Mouse (Mus musculus) forebrain, embryonic 15.5 days (tissue): ENCODE measurements around the gene Hepacam2. TPM values are rescaled to one million over a fixed set of nuclear protein-coding genes. Genes with fewer than 3 reads are reported as not detected.

ENCODE experiments used
- ATAC-seq: fragments of 200-750 bp; cut with Nextera tagmentation; replicated peaks from 2 replicates; pipeline ENCODE4 v1.8.0; 2017; ENCODE audit warnings: mild to moderate bottlenecking, moderate TSS enrichment, moderate library complexity
- H3K27ac ChIP-seq: fragments of 300-500 bp; sonication (generic); replicated peaks from 2 replicates; pipeline ENCODE4 v1.5.1; 2015; ENCODE audit warnings: mild to moderate bottlenecking, inconsistent platforms
- H3K27me3 ChIP-seq: fragments of 300-500 bp; sonication (generic); 2 replicates; pipeline ENCODE4 v1.6.1; 2015; ENCODE audit warnings: inconsistent platforms
- H3K36me3 ChIP-seq: fragments of 300-500 bp; sonication (generic); 2 replicates; pipeline ENCODE4 v1.6.1; 2015; ENCODE audit warnings: mild to moderate bottlenecking, inconsistent platforms
- H3K4me1 ChIP-seq: fragments of 300-500 bp; sonication (generic); 2 replicates; pipeline ENCODE4 v1.6.1; 2015; ENCODE audit warnings: inconsistent platforms
- H3K4me2 ChIP-seq: fragments of 300-500 bp; sonication (generic); replicated peaks from 2 replicates; pipeline ENCODE4 v1.6.1; 2015; ENCODE audit warnings: mild to moderate bottlenecking, inconsistent platforms
- H3K4me3 ChIP-seq: fragments of 300-500 bp; sonication (generic); 2 replicates; pipeline ENCODE4 v1.5.1; 2015; ENCODE audit warnings: mild to moderate bottlenecking, inconsistent platforms
- H3K9ac ChIP-seq: fragments of 300-500 bp; sonication (generic); replicated peaks from 2 replicates; pipeline ENCODE4 v1.6.1; 2015; ENCODE audit warnings: mild to moderate bottlenecking, inconsistent platforms
- H3K9me3 ChIP-seq: fragments of 300-500 bp; sonication (generic); 2 replicates; pipeline ENCODE4 v1.6.1; 2016; ENCODE audit warnings: inconsistent platforms
- WGBS: fragments of 180-500 bp; shearing (Covaris S2); methylation state at CpG from one replicate; pipeline ENCODE4 v1.1.7; 2015; ENCODE audit warnings: mixed read lengths; 5-methylcytosine and 5-hydroxymethylcytosine counted together
- polyA plus RNA-seq: library from polyadenylated mRNA; unstranded; fragments of >200 nt; fragmentation: Nextera tagmentation; extraction: Ambion mirVana; gene quantifications from 2 replicates; pipeline ENCODE4 v1.2.1, GENCODE M21; 2015

Gene Hepacam2
- polyA plus RNA-seq, 1 experiment from 2014 or later, result 0.83 TPM

- Histone ChIP-seq H3K27ac (no peak overlapping the region), H3K4me3 (no peak overlapping the region), H3K4me1 (peaks cover 15% of the 10 kb centered on the region), H3K4me2 (no peak overlapping the region), H3K9ac (no peak overlapping the region), H3K9me3 (no peaks in the 10 kb centered on the region), H3K36me3 (no peaks in the 10 kb centered on the region; the same call in 1 of the 2 replicates), H3K27me3 (no peaks in the 10 kb centered on the region)
- WGBS, result 90% methylated on average over 4 of the region's 4 CpGs
- ATAC-seq, result no peak
These were observed 9.0 kb upstream of the Hepacam2 start for GRCm38 (mm10) chr6:3507078-3507477.

DNA sequence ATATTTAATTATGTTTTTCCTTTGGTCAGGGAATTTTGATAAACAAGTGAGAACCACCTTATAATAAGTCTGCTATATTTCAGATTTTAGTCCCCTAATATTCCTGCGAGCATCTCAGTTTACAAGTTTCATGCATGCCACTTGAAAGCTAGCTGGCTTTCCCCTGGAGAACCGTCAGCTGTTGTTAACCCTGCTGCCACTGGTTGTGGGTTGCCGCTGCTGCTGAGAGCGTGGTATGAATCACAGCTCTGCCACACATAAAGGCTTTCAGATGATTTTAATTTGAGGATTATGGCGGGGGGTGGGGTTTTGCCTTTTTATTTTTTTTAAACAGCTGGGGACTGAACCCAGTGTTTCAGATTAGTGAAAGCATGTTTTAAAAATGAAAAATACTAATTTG lies 7.2 kb upstream of the Hepacam2 start:
- no peaks in the 10 kb centered on the region; the same call in 1 of the 2 replicates for H3K36me3 ChIP-seq
- H3K9ac ChIP-seq, result no peak overlapping the region
- H3K27me3 ChIP-seq, result no peaks in the 10 kb centered on the region
- H3K27ac ChIP-seq, result no peak overlapping the region
- H3K4me3 ChIP-seq, result no peak overlapping the region
- WGBS, result 73% methylated on average over 5 of the region's 5 CpGs
- H3K9me3 ChIP-seq, result no peaks in the 10 kb centered on the region
- peaks cover 3% of the 10 kb centered on the region; the same call in 1 of the 2 replicates for H3K4me1 ChIP-seq
- H3K4me2 ChIP-seq, result no peak overlapping the region
- no peak for ATAC-seq

DNA sequence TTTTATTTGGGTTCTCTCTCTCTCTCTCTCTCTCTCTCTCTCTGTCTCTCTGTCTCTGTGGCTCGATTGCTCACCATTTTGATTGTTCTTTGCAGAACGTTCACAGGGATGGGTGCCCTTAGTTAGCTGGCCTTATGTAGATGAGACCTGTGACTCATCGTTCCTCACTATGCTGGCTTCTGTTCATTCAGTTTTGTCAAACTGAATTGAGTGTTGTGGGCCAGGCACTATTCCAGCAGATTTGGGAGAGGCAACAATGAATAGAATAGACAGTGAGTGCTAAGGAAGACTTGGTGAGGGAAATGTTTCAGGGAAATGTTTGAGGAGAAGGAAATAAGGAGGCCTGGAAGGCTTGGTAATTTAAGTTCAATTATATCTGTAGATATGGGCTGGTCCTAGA lies 2.2 kb upstream of the Hepacam2 start:
- no peak overlapping the region for H3K27ac ChIP-seq
- H3K9me3 ChIP-seq, result no peaks in the 10 kb centered on the region
- H3K4me2 ChIP-seq, result no peak overlapping the region
- no peak overlapping the region for H3K4me3 ChIP-seq
- H3K36me3 ChIP-seq, result no peaks in the 10 kb centered on the region; the same call in 1 of the 2 replicates
- H3K9ac ChIP-seq, result no peak overlapping the region
- WGBS, result 89% methylated on average over 3 of the region's 3 CpGs
- no peak for ATAC-seq
- peaks cover 18% of the 10 kb centered on the region for H3K4me1 ChIP-seq
- H3K27me3 ChIP-seq, result no peaks in the 10 kb centered on the region

- no peaks in the 10 kb centered on the region for H3K36me3 ChIP-seq
- H3K9ac ChIP-seq, result no peak overlapping the region
- H3K4me3 ChIP-seq, result no peak overlapping the region
- H3K4me2 ChIP-seq, result no peak overlapping the region
- no peak for ATAC-seq
- H3K9me3 ChIP-seq, result no peaks in the 10 kb centered on the region
- H3K4me1 ChIP-seq, result peaks cover 18% of the 10 kb centered on the region
- 6% methylated on average over 2 of the region's 2 CpGs for WGBS
- no peak overlapping the region for H3K27ac ChIP-seq
- H3K27me3 ChIP-seq, result no peaks in the 10 kb centered on the region
These were observed 1.9 kb downstream of the Hepacam2 start for GRCm38 (mm10) chr6:3496210-3496609.

GRCm38 (mm10) chr6:3494285-3494684 lies 3.8 kb downstream of the Hepacam2 start:
- Histone ChIP-seq H3K27ac (no peak overlapping the region), H3K36me3 (no peaks in the 10 kb centered on the region), H3K4me3 (no peak overlapping the region), H3K9ac (no peak overlapping the region), H3K4me1 (peaks cover 10% of the 10 kb centered on the region; the same call in 1 of the 2 replicates), H3K27me3 (no peaks in the 10 kb centered on the region), H3K9me3 (no peaks in the 10 kb centered on the region), H3K4me2 (no peak overlapping the region)
- WGBS, result 80% methylated on average over 5 of the region's 5 CpGs
- ATAC-seq, result no peak

DNA sequence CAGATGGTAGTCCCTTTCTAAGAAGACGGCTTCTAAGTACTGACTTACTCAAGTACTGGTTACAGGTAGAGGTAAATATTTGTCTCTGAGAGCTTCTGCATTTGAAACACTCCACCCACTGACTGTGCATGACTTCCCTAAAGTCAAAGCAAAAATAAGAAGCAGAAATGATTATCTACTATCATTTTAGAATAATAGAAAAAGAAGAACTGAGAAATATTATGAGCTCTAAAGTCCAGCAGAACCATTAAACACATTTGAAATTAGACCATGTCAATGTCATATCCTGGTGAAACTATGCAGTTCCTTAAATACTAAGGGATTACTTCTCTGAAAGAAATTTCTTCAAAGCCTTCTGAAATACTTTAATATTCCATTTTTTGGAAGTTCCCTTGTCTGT lies 10.7 kb downstream of the Hepacam2 start:
- no peaks in the 10 kb centered on the region for H3K9me3 ChIP-seq
- H3K4me3 ChIP-seq, result no peak overlapping the region
- WGBS, result 87% methylated on average over 1 of the region's 1 CpGs
- H3K36me3 ChIP-seq, result no peaks in the 10 kb centered on the region
- H3K9ac ChIP-seq, result no peak overlapping the region
- H3K4me2 ChIP-seq, result no peak overlapping the region
- no peaks in the 10 kb centered on the region for H3K27me3 ChIP-seq
- no peaks in the 10 kb centered on the region for H3K4me1 ChIP-seq
- no peak overlapping the region for H3K27ac ChIP-seq
- ATAC-seq, result no peak

- H3K4me2 ChIP-seq, result no peak overlapping the region
- no peaks in the 10 kb centered on the region for H3K27me3 ChIP-seq
- no peaks in the 10 kb centered on the region for H3K9me3 ChIP-seq
- H3K4me1 ChIP-seq, result no peaks in the 10 kb centered on the region
- WGBS, result 81% methylated on average over 3 of the region's 3 CpGs
- ATAC-seq, result no peak
- no peak overlapping the region for H3K9ac ChIP-seq
- H3K27ac ChIP-seq, result no peak overlapping the region
- H3K4me3 ChIP-seq, result no peak overlapping the region
- H3K36me3 ChIP-seq, result no peaks in the 10 kb centered on the region
These were observed 13.0 kb downstream of the Hepacam2 start for GRCm38 (mm10) chr6:3485133-3485532.

DNA sequence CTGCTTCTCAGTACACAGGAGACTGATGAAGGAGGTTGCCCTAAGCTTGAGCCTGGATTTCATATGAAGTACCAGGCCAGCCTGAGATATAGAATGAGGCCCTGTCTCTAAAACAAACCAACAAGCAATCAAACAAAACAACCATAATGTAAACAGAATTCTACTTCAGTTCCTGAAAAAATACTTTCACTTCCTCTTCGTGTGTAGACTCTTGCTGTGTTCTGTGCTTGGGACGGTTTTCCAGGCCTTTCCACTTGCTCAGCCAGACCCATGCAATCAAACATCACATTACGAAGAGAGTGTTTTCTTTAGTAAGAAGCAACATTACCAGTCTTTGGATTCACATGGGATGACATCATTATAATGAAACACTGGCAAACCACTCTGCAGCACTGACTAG lies 16.4 kb downstream of the Hepacam2 start:
- WGBS, result 85% methylated on average over 3 of the region's 3 CpGs
- H3K4me2 ChIP-seq, result no peak overlapping the region
- H3K9ac ChIP-seq, result no peak overlapping the region
- no peak for ATAC-seq
- no peak overlapping the region for H3K27ac ChIP-seq
- no peaks in the 10 kb centered on the region for H3K9me3 ChIP-seq
- no peaks in the 10 kb centered on the region for H3K36me3 ChIP-seq
- H3K4me3 ChIP-seq, result no peak overlapping the region
- no peaks in the 10 kb centered on the region for H3K27me3 ChIP-seq
- H3K4me1 ChIP-seq, result no peaks in the 10 kb centered on the region

- H3K27ac ChIP-seq, result no peak overlapping the region
- 59% methylated on average over 5 of the region's 5 CpGs for WGBS
- no peaks in the 10 kb centered on the region for H3K27me3 ChIP-seq
- H3K36me3 ChIP-seq, result no peaks in the 10 kb centered on the region
- H3K4me2 ChIP-seq, result no peak overlapping the region
- no peaks in the 10 kb centered on the region for H3K9me3 ChIP-seq
- H3K4me1 ChIP-seq, result no peaks in the 10 kb centered on the region
- no peak overlapping the region for H3K9ac ChIP-seq
- no peak overlapping the region for H3K4me3 ChIP-seq
- ATAC-seq, result no peak
These were observed 18.2 kb downstream of the Hepacam2 start for GRCm38 (mm10) chr6:3479853-3480252.

- H3K27me3 ChIP-seq, result no peaks in the 10 kb centered on the region
- no peak overlapping the region for H3K4me2 ChIP-seq
- ATAC-seq, result no peak
- no peak overlapping the region for H3K27ac ChIP-seq
- H3K9ac ChIP-seq, result no peak overlapping the region
- WGBS, result 39% methylated on average over 2 of the region's 2 CpGs
- H3K4me3 ChIP-seq, result no peak overlapping the region
- H3K36me3 ChIP-seq, result no peaks in the 10 kb centered on the region
- H3K4me1 ChIP-seq, result no peaks in the 10 kb centered on the region
- no peaks in the 10 kb centered on the region for H3K9me3 ChIP-seq
These were observed 21.8 kb downstream of the Hepacam2 start for GRCm38 (mm10) chr6:3476299-3476698.

GRCm38 (mm10) chr6:3470706-3471105 lies 27.4 kb downstream of the Hepacam2 start:
- Histone ChIP-seq H3K9me3 (no peaks in the 10 kb centered on the region), H3K4me2 (no peak overlapping the region), H3K9ac (no peak overlapping the region), H3K4me3 (no peak overlapping the region), H3K36me3 (no peaks in the 10 kb centered on the region), H3K27me3 (no peaks in the 10 kb centered on the region), H3K4me1 (no peaks in the 10 kb centered on the region), H3K27ac (no peak overlapping the region)
- WGBS, result 71% methylated on average over 2 of the region's 2 CpGs
- ATAC-seq, result no peak

- 55% methylated on average over 1 of the region's 1 CpGs for WGBS
- no peak overlapping the region for H3K27ac ChIP-seq
These were observed 29.5 kb downstream of the Hepacam2 start for GRCm38 (mm10) chr6:3468627-3469026.

GRCm38 (mm10) chr6:3463594-3463993 lies 34.5 kb downstream of the Hepacam2 start:
- Histone ChIP-seq H3K27ac (no peak overlapping the region), H3K4me2 (no peak overlapping the region), H3K4me1 (no peaks in the 10 kb centered on the region), H3K9ac (no peak overlapping the region), H3K36me3 (no peaks in the 10 kb centered on the region), H3K27me3 (no peaks in the 10 kb centered on the region), H3K4me3 (no peak overlapping the region), H3K9me3 (no peaks in the 10 kb centered on the region)
- ATAC-seq, result no peak
- 90% methylated on average over 2 of the region's 2 CpGs for WGBS

More at GRCm38 (mm10) chr6:3468627-3469026, 29.5 kb downstream of the Hepacam2 start:
- Histone ChIP-seq H3K4me1 (no peaks in the 10 kb centered on the region), H3K27me3 (no peaks in the 10 kb centered on the region), H3K9ac (no peak overlapping the region), H3K4me2 (no peak overlapping the region), H3K4me3 (no peak overlapping the region), H3K9me3 (no peaks in the 10 kb centered on the region), H3K36me3 (no peaks in the 10 kb centered on the region)
- no peak for ATAC-seq
